Mouse (Mus musculus) cerebellum, adult 2 months (tissue): ENCODE data around the gene Zdhhc16.
"Not testable (repeated sequence)": the region's sequence is repeated elsewhere in the genome, so short reads cannot be mapped to it uniquely, and the experiment has no call there.

ENCODE experiments used
- CTCF ChIP-seq: fragments of 200-500 bp; IDR thresholded peaks from 2 replicates; pipeline ENCODE4 v1.5.1; 2011; ENCODE audit warnings: low read depth, mild to moderate bottlenecking, control low read depth, low read length, moderate library complexity, borderline replicate concordance; ENCODE audit not compliant: insufficient read depth
- POLR2A ChIP-seq: fragments of 200-500 bp; IDR thresholded peaks from 2 replicates; pipeline ENCODE4 v1.6.1; 2011; ENCODE audit warnings: low read length, control low read depth, borderline replicate concordance; ENCODE audit not compliant: insufficient read depth

DNA sequence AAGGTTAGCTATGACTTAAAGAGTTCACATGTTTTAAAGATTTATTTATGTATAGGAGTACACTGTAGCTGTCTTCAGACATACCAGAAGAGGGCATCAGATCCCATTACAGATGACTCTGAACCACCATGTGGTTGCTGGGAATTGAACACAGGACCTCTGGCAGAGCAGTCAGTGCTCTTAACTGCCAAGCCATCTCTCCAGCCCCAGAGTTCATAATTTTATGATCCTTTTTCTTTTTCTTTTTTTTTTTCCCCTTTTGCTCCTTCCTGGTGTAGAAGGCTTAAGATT lies 18.7 kb upstream of the Zdhhc16 start:
- not testable (repeated sequence) for TF ChIP-seq POLR2A, CTCF
